Mouse (Mus musculus) kidney, adult 18-20 months (tissue): ENCODE data around the gene Ermp1.
"Not testable (repeated sequence)": the region's sequence is repeated elsewhere in the genome, so short reads cannot be mapped to it uniquely, and the experiment has no call there.

Experiments
- DNase-seq: peaks from one replicate; pipeline ENCODE4 v3.0.0; 2021

Ermp1 gene

GRCm38 (mm10) chr19:29596985-29597384 is 51.2 kb downstream of the Ermp1 start:
- DNase-seq: no peak

GRCm38 (mm10) chr19:29596276-29596675 is 51.9 kb downstream of the Ermp1 start:
- no peak for DNase-seq

DNA sequence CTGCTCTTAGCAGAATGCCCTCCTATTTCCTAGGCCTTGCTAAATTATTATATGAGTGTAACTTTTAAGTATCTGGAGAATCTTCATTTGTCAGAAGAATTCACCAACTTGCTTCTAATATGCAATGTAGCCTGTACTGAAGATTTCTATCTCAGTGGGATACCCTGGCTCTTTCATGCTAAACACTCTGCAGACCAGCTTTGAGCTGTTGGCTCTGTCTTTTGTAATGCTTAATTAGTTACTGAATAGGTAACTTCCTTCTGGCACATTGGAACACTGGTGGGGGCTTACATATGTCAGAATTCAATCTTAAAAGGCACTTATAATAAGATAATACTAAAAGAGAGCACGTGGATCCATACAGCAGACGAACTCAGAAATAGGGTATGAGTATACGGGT is 54.4 kb downstream of the Ermp1 start:
- DNase-seq: not testable (repeated sequence)

- DNase-seq: no peak
Measured at GRCm38 (mm10) chr19:29583734-29584133, 64.5 kb downstream of the Ermp1 start.

GRCm38 (mm10) chr19:29582439-29582838 is 65.8 kb downstream of the Ermp1 start:
- DNase-seq: no peak

DNA sequence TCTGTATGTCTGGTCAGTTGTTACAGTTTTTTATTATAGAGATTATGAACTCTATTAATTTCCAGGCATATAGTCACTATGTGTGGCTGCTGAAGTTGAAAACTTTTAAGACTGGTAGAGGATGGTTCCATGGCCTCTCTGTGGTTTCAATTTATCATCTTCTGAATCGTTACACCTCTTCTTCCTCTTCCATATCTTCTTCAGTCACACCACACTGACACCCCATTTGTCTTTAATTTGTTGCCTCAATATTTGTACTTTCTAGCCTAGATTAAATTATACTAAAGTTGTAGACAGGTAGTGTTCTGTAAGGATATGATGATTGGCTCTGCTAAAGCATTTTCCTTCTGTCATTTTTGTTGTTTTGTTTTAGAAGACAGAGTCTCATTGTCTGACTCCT is 81.7 kb downstream of the Ermp1 start:
- no peak for DNase-seq

GRCm38 (mm10) chr19:29563258-29563779 is 84.9 kb downstream of the Ermp1 start:
- peak; percentile 59 for DNase-seq

GRCm38 (mm10) chr19:29562603-29563002 is 85.6 kb downstream of the Ermp1 start:
- no peak for DNase-seq

GRCm38 (mm10) chr19:29562166-29562565 is 86.0 kb downstream of the Ermp1 start:
- DNase-seq: no peak
